Mouse (Mus musculus): ENCODE results near the gene Vmp1.

- TF ChIP-seq CTCF (IDR thresholded peaks at IDR 0.05; ENCODE audit: extremely low read depth, insufficient read depth, insufficient read length, insufficient replicate concordance) (no peak), POLR2A (IDR thresholded peaks at IDR 0.05; ENCODE audit: low read depth, low read length) (no peak)
Observed at GRCm38 (mm10) chr11:86678957-86679356, 4.7 kb downstream of the Vmp1 start.
